Mouse (Mus musculus) B cell, adult 2 months (primary cell): ENCODE data around the gene Gm6993.

ENCODE experiments used
- DNase-seq, 2 experiments: peaks; one replicate each; pipeline ENCODE4 v3.0.0; 2022

The Gm6993 gene

GRCm38 (mm10) chr12:31272012-31272735 is 31.6 kb downstream of the Gm6993 start:
- no peak for DNase-seq

- DNase-seq: no peak
Observed at GRCm38 (mm10) chr12:31272846-31273245, 32.3 kb downstream of the Gm6993 start.

GRCm38 (mm10) chr12:31273646-31274045 is 33.1 kb downstream of the Gm6993 start:
- no peak for DNase-seq

GRCm38 (mm10) chr12:31275411-31275810 is 34.8 kb downstream of the Gm6993 start:
- DNase-seq: no peak

GRCm38 (mm10) chr12:31278270-31278669 is 37.7 kb downstream of the Gm6993 start:
- DNase-seq: no peak

GRCm38 (mm10) chr12:31280318-31280717 is 39.7 kb downstream of the Gm6993 start:
- no peak for DNase-seq

- DNase-seq: no peak
Observed at GRCm38 (mm10) chr12:31281100-31281591, 40.6 kb downstream of the Gm6993 start.

GRCm38 (mm10) chr12:31282241-31282640 is 41.7 kb downstream of the Gm6993 start:
- no peak for DNase-seq

GRCm38 (mm10) chr12:31283131-31283530 is 42.6 kb downstream of the Gm6993 start:
- no peak for DNase-seq

- DNase-seq: no peak
Observed at GRCm38 (mm10) chr12:31283617-31284136, 43.1 kb downstream of the Gm6993 start.

GRCm38 (mm10) chr12:31289046-31289445 is 48.5 kb downstream of the Gm6993 start:
- no peak for DNase-seq
